Mouse (Mus musculus): ENCODE results near the gene Coro2b. TPM values are rescaled to one million over a fixed set of nuclear protein-coding genes. Genes with fewer than 3 reads are reported as not detected.

Gene Coro2b
- polyA plus RNA-seq (2015; fragmentation: Illumina TruSeq; extraction: RNeasy Lipid Tissue Mini Kit (QIAGEN cat#74804); ENCODE audit: insufficient read depth, low read depth, low replicate concordance), result 7.0 TPM

GRCm38 (mm10) chr9:62536655-62537631, at the start of gene Coro2b:
Coro2b (minus strand) TSS chr9:62537044.

Other genes starting within 250 kb of the Coro2b start
- 42.0 TPM for gene Anp32a, start 195.8 kb downstream of the Coro2b start, polyA plus RNA-seq (2015; fragmentation: Illumina TruSeq; extraction: RNeasy Lipid Tissue Mini Kit (QIAGEN cat#74804); ENCODE audit: insufficient read depth, low read depth, low replicate concordance)
- gene Itga11, start 140.8 kb upstream of the Coro2b start, polyA plus RNA-seq (2015; fragmentation: Illumina TruSeq; extraction: RNeasy Lipid Tissue Mini Kit (QIAGEN cat#74804); ENCODE audit: insufficient read depth, low read depth, low replicate concordance), result 1.8 TPM

Data from pancreas, adult 10 weeks (tissue).